Mouse (Mus musculus): ENCODE results near the gene Otx1. TPM values are rescaled to one million over a fixed set of nuclear protein-coding genes. Genes with fewer than 3 reads are reported as not detected.

Otx1 gene
- total and polyA plus RNA-seq, 2 experiments = not detected

DNA sequence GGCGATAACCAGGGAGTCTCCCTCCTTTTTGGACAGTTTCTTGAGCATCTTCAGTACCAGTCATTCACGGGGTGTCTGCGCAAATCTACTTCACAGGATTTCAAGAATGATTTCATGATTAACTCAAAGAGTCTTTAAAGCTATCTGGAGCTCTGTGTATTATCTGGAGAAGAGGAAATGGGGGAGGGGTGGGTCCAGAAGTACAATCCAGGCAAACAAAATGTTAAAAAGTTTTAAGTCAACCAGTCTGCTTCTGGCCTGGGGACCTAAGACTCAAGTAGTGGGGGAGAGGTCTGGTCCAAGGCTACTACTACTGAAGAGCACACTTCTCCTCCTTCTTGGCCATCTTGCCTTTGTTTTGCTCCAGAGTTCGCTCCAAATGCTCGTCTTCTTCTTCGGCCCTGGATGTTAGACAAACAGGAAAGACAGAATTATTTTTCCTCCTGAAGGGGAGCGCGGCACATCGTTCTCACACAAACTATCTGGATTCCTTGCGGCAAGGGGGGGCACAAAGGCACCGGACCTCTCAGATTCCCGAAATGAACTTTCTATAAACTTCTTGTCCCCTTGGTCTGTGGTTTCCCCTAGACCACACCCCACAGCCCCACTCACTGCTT lies 3.9 kb upstream of the Otx1 start:
- H3K79me2 ChIP-seq (ENCODE audit: control insufficient read depth, insufficient read depth, low read length) = no peaks in the 10 kb centered on the region
- TF ChIP-seq CTCF (IDR thresholded peaks at IDR 0.05; ENCODE audit: low read depth, low read length) (no peak), POLR2A (IDR thresholded peaks at IDR 0.05; ENCODE audit: extremely low read depth, insufficient read depth, low read length) (no peak)
- H3K27ac ChIP-seq (replicated peaks; ENCODE audit: insufficient read depth, low read depth, low read length) = no peak overlapping the region
- WGBS = 89% methylated on average over 12 of the region's 12 CpGs
- H3K9ac ChIP-seq (ENCODE audit: low read depth, low read length) = no peak overlapping the region
- DNase-seq (ENCODE audit: extremely low read depth, low read depth, low spot score) = no peak
- no peak overlapping the region for H3K4me3 ChIP-seq (ENCODE audit: insufficient read depth, low read depth, low read length)
- peaks cover 7% of the 10 kb centered on the region for H3K4me1 ChIP-seq (ENCODE audit: control insufficient read depth, insufficient read depth, low read length)
- H3K27me3 ChIP-seq (ENCODE audit: control insufficient read depth, insufficient read depth, low read length) = peaks cover 18% of the 10 kb centered on the region
- H3K36me3 ChIP-seq (ENCODE audit: control insufficient read depth, insufficient read depth, low read length) = peaks cover 6% of the 10 kb centered on the region; the same call in 1 of the 2 replicates

DNA sequence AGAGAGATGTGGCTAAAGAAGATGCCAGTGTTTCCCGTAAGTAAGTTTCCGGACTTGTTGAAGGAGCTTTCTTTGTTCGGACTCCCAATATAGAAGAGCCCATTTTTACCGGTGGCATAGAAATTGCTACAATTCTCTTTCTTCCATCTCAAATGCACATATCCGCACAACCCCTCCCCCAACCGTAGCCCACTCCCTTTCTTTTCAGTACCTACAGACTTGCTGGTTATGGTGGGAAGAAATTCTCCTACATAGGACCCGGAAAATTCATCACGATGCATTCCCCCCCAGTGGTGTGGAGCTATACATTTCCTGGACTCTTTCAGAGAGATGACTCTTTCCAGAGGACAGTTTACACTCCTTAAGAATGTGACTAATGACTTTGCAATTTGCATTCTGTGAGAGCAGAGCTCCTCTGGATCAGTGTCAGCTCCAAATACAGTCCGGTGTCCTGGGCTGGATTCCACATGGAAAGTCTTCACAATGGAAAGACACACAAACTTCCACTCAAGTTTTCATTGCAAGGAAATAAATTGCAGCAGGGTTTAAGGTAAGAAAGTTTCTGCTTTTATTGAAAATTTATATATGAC lies 2.7 kb upstream of the Otx1 start:
- TF ChIP-seq CTCF (IDR thresholded peaks at IDR 0.05; ENCODE audit: low read depth, low read length) (no peak), POLR2A (IDR thresholded peaks at IDR 0.05; ENCODE audit: extremely low read depth, insufficient read depth, low read length) (no peak)
- H3K27me3 ChIP-seq (ENCODE audit: control insufficient read depth, insufficient read depth, low read length) = peaks cover 25% of the 10 kb centered on the region

GRCm38 (mm10) chr11:22004331-22004841 lies 1.7 kb upstream of the Otx1 start:
- peaks cover 3% of the 10 kb centered on the region; the same call in 1 of the 2 replicates for H3K36me3 ChIP-seq (ENCODE audit: control insufficient read depth, insufficient read depth, low read length)
- H3K4me3 ChIP-seq (ENCODE audit: insufficient read depth, low read depth, low read length) = no peak overlapping the region
- no peak for TF ChIP-seq CTCF (IDR thresholded peaks at IDR 0.05; ENCODE audit: low read depth, low read length)
- no peak for TF ChIP-seq POLR2A (IDR thresholded peaks at IDR 0.05; ENCODE audit: extremely low read depth, insufficient read depth, low read length)
- no peaks in the 10 kb centered on the region for H3K79me2 ChIP-seq (ENCODE audit: control insufficient read depth, insufficient read depth, low read length)
- H3K27ac ChIP-seq (replicated peaks; ENCODE audit: insufficient read depth, low read depth, low read length) = no peak overlapping the region
- H3K4me1 ChIP-seq (ENCODE audit: control insufficient read depth, insufficient read depth, low read length) = peaks cover 7% of the 10 kb centered on the region
- 39% methylated on average over 18 of the region's 18 CpGs for WGBS
- peaks cover 26% of the 10 kb centered on the region for H3K27me3 ChIP-seq (ENCODE audit: control insufficient read depth, insufficient read depth, low read length)
- H3K9ac ChIP-seq (ENCODE audit: low read depth, low read length) = no peak overlapping the region
- no peak for DNase-seq (ENCODE audit: extremely low read depth, low read depth, low spot score)

More for the DNA sequence above, 2.7 kb upstream of the Otx1 start:
- DNase-seq (ENCODE audit: extremely low read depth, low read depth, low spot score) = no peak
- Histone ChIP-seq H3K36me3 (ENCODE audit: control insufficient read depth, insufficient read depth, low read length) (peaks cover 3% of the 10 kb centered on the region; the same call in 1 of the 2 replicates), H3K27ac (replicated peaks; ENCODE audit: insufficient read depth, low read depth, low read length) (no peak overlapping the region), H3K4me3 (ENCODE audit: insufficient read depth, low read depth, low read length) (no peak overlapping the region), H3K79me2 (ENCODE audit: control insufficient read depth, insufficient read depth, low read length) (no peaks in the 10 kb centered on the region), H3K9ac (ENCODE audit: low read depth, low read length) (no peak overlapping the region), H3K4me1 (ENCODE audit: control insufficient read depth, insufficient read depth, low read length) (peaks cover 7% of the 10 kb centered on the region)
- WGBS = 84% methylated on average over 9 of the region's 9 CpGs

GRCm38 (mm10) chr11:22003341-22003981 lies 764 bp upstream of the Otx1 start:
- TF ChIP-seq POLR2A (IDR thresholded peaks at IDR 0.05; ENCODE audit: extremely low read depth, insufficient read depth, low read length) = no peak
- no peak for TF ChIP-seq CTCF (IDR thresholded peaks at IDR 0.05; ENCODE audit: low read depth, low read length)
- H3K36me3 ChIP-seq (ENCODE audit: control insufficient read depth, insufficient read depth, low read length) = peaks cover 3% of the 10 kb centered on the region; the same call in 1 of the 2 replicates
- peaks cover 26% of the 10 kb centered on the region for H3K27me3 ChIP-seq (ENCODE audit: control insufficient read depth, insufficient read depth, low read length)
- H3K9ac ChIP-seq (ENCODE audit: low read depth, low read length) = no peak overlapping the region
- DNase-seq (ENCODE audit: extremely low read depth, low read depth, low spot score) = no peak
- 7% methylated on average over 31 of the region's 31 CpGs for WGBS
- H3K79me2 ChIP-seq (ENCODE audit: control insufficient read depth, insufficient read depth, low read length) = no peaks in the 10 kb centered on the region
- H3K4me3 ChIP-seq (ENCODE audit: insufficient read depth, low read depth, low read length) = no peak overlapping the region
- peaks cover 7% of the 10 kb centered on the region for H3K4me1 ChIP-seq (ENCODE audit: control insufficient read depth, insufficient read depth, low read length)
- no peak overlapping the region for H3K27ac ChIP-seq (replicated peaks; ENCODE audit: insufficient read depth, low read depth, low read length)

- H3K9ac ChIP-seq (ENCODE audit: low read depth, low read length) = no peak overlapping the region
- WGBS = 1% methylated on average over 34 of the region's 34 CpGs
- H3K27ac ChIP-seq (replicated peaks; ENCODE audit: insufficient read depth, low read depth, low read length) = no peak overlapping the region
- no peak for DNase-seq (ENCODE audit: extremely low read depth, low read depth, low spot score)
- peaks cover 33% of the 10 kb centered on the region for H3K27me3 ChIP-seq (ENCODE audit: control insufficient read depth, insufficient read depth, low read length)
- H3K4me1 ChIP-seq (ENCODE audit: control insufficient read depth, insufficient read depth, low read length) = peaks cover 7% of the 10 kb centered on the region
- H3K79me2 ChIP-seq (ENCODE audit: control insufficient read depth, insufficient read depth, low read length) = no peaks in the 10 kb centered on the region
- peaks cover 3% of the 10 kb centered on the region; the same call in 1 of the 2 replicates for H3K36me3 ChIP-seq (ENCODE audit: control insufficient read depth, insufficient read depth, low read length)
- H3K4me3 ChIP-seq (ENCODE audit: insufficient read depth, low read depth, low read length) = peak overlapping the region; percentile 46; the same call in 1 of the 2 replicates
- TF ChIP-seq CTCF (IDR thresholded peaks at IDR 0.05; ENCODE audit: low read depth, low read length) (no peak), POLR2A (IDR thresholded peaks at IDR 0.05; ENCODE audit: extremely low read depth, insufficient read depth, low read length) (no peak)
Observed at GRCm38 (mm10) chr11:22002062-22002782, 475 bp downstream of the Otx1 start.

Measured in liver, adult 2 months (tissue).